Mouse (Mus musculus) stomach, postnatal 0 days (tissue): ENCODE data around the gene Stk11.

Experiments used
- CTCF ChIP-seq: IDR thresholded peaks from 2 replicates; pipeline ENCODE4 v1.5.1; 2016; ENCODE audit warnings: antibody characterized with exemption, low read depth, mild to moderate bottlenecking, moderate library complexity
- EP300 ChIP-seq: optimal IDR thresholded peaks from 2 replicates; pipeline ENCODE3; 2016; ENCODE audit warnings: antibody characterized with exemption

DNA sequence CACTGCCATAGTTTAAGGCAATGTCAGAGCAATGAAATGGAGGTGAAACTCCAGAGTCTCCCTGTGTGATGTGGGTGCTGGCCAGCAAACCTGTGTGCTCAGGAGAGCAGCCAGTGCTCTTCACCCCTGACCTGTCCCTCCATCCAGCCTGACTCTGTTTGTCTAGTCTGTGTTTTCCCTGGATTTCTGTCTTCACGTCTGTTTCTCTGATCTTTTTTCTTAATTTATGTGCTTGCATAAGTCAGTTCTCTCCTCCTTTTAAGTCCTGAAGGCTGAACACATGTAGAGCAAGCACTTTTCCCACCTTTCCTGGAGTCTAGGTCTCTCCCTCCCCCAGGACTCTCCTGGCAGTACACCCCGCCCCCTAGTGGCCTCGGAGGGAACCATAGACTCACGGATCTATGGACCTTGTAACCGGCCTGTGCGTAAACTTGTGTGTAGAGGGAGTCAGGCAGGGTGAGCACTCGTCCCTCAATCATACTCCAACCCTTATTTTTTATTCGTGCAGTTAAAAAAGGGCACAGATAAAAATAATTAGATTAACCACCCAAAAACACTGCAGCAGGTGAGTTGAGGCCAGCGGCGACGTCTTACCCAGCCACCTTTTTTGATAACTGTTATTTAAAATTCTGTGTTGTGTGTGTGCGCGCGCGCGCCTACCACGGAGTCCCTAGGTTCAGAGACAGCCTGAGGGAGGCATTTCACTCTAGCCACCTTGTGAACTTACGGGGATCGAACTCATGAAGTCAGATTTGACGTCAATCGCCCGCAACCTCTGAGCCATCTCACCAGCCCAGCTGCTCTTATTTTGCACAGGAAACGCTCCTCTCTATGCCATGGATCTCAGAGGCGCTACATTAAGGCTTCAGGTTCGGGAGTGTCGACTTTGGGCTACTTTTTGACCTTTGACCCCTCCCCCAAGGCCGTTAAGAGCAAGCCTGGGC is 990 bp upstream of the Stk11 start:
- peak; percentile 98 for TF ChIP-seq CTCF
- no peak for TF ChIP-seq EP300
